Mouse (Mus musculus): ENCODE results near the gene Zdhhc17.

DNA sequence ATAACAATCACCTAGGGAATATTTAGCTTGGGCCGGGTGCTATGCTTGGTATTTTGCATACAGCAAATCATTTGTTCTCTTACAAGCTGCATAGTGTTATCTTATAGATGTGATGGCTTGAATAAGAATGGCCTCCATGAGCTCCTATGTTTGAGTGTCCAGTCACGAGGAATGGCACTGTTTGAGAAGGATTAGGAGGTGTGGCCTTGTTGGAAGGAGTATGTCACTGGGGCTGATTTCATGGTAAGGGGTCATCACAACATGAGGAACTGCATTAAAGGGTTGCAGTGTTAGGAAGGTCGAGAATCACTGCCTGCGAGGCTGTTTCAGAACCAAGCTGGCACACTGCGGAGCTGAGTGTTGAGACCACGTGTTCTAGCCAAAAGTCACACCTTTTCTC lies 92.4 kb downstream of the Zdhhc17 start:
- TF ChIP-seq GATA1 (IDR thresholded peaks at IDR 0.05; ENCODE audit: low read length) (no peak), TAL1 (IDR thresholded peaks at IDR 0.05; ENCODE audit: low read length) (no peak)
